Mouse (Mus musculus): ENCODE measurements around the gene Mto1.

Gene Mto1

DNA sequence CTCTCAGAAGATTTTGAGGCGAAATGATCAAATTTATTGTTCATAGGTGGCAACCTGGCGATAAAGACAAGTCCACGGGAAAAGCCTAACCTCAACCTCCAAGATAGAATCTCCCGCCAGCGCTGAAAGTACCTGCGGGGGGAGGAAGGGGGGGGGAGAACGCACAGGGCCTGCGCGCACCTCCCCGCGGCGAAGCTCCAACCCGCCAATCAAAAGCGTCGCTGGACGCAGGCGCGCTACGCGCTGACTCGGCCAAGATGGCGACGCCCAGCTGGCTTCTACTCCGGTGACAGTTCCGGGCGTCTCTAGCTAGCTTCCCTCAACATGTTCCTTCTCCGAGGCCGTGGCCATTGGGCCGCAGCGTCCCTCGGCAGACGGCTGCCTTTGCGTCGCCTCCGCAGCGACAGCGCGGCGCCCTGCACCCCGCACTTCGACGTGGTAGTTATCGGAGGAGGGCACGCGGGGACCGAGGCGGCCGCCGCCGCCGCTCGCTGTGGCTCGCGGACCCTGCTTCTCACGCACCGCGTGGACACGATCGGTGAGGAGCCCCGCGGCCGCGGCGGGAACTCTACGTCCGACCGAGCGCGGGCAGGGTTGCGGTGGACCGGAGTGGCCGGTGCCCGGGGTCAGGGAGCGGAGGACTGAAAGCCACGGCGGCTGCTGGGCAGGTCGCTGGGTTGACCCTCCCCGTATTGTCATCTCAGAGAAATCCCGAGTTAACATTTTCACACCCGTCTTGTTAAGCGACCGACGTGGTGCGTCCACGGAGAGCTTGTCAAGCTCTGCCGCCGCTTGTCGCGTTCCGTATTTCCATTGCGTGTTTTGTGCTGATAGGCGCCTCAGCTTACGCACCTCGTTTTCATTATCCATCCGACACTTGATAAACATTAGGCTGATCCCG, at the start of gene Mto1, which contains the start of gene Gm17324:
Gene Mto1 (plus strand): TSS at position 236 of the 901 bp plus-strand sequence.
Gene Gm17324 (minus strand): TSS at position 814 of the 901 bp plus-strand sequence.
- DNase-seq (ENCODE audit: low read depth): peak; percentile 98

- DNase-seq (ENCODE audit: low read depth): no peak
Observed at GRCm38 (mm10) chr9:78400570-78400969, 47.4 kb upstream of the Mto1 start.

DNA sequence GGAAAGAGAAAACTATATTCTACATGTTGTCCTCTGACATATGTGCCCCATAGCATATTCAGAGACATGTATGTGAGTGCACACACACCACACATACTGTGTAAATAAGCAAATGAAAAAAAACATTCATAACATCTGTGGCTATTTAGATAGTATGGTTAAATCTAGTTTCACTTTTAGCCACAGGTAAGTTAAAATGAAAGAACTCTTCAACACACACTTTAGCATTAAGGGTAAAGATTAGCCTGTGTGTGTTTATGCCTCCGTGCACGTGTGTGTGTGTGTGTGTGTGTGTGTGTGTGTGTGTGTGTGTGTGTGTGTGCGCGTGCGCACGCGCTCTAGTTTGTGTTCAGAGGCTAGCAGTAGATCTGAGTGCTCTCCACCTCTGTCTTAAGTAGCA, 46.4 kb upstream of the Mto1 start:
- DNase-seq (ENCODE audit: low read depth): no peak

DNA sequence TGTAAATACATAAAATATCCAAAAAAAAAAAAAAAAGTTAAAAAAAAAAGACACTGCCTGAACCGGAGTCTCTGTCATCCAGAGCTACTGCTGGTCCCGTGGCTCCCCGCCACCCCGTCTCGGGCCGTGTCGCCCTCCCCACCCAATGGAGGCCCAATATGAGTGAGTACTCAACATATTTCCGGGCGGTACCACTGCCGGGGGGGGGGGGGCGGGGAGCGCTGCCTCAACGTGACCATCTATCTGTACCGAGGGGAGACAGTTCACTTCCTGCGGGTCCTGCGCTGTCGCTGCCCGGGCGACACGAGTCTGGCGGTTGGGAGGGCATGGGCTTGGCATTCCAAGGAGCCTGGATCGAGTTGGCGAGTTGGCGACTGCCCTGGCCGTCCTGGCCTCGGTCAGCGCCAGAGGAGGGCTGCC, 20.6 kb upstream of the Mto1 start:
- DNase-seq (ENCODE audit: low read depth): peak; percentile 75

- peak; percentile 36 for DNase-seq (ENCODE audit: low read depth)
Observed at GRCm38 (mm10) chr9:78428185-78428584, 19.8 kb upstream of the Mto1 start.

- DNase-seq (ENCODE audit: low read depth): peak; percentile 23
Observed at GRCm38 (mm10) chr9:78428870-78429432, 19.1 kb upstream of the Mto1 start.

GRCm38 (mm10) chr9:78429551-78429950, 18.5 kb upstream of the Mto1 start:
- no peak for DNase-seq (ENCODE audit: low read depth)

- DNase-seq (ENCODE audit: low read depth): no peak
Observed at GRCm38 (mm10) chr9:78430486-78430885, 17.5 kb upstream of the Mto1 start.

- no peak for DNase-seq (ENCODE audit: low read depth)
Observed at GRCm38 (mm10) chr9:78432471-78432870, 15.5 kb upstream of the Mto1 start.

DNA sequence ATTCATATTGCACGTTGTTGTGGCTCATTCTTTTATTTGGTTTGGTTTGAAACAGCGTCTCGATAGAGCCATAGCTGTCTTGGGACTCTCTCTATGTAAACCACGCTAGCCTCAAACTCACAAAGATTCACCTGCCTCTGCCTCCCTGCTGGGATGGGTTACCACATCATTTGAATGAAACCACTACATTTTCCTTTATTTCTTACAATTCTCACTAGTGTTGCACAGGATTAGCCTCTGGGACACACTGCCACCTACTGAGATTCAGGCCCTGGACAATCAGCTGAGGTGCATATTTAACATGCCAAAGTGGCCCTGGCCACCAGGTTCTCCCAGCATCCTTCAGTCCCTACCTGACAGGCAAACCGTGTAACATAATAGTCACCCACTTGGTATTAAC, 8.6 kb upstream of the Mto1 start:
- no peak for DNase-seq (ENCODE audit: low read depth)

GRCm38 (mm10) chr9:78442237-78442578, 5.8 kb upstream of the Mto1 start:
- DNase-seq (ENCODE audit: low read depth): no peak

GRCm38 (mm10) chr9:78442579-78443392, 5.2 kb upstream of the Mto1 start, which contains the start of gene Cgas:
TSS of gene Cgas (minus strand) at chr9:78443237.
- DNase-seq (ENCODE audit: low read depth): peak; percentile 71

GRCm38 (mm10) chr9:78447606-78447972, 419 bp upstream of the Mto1 start:
- no peak for DNase-seq (ENCODE audit: low read depth)

- DNase-seq (ENCODE audit: low read depth): no peak
Observed at GRCm38 (mm10) chr9:78450404-78450803, 2.4 kb downstream of the Mto1 start.

DNA sequence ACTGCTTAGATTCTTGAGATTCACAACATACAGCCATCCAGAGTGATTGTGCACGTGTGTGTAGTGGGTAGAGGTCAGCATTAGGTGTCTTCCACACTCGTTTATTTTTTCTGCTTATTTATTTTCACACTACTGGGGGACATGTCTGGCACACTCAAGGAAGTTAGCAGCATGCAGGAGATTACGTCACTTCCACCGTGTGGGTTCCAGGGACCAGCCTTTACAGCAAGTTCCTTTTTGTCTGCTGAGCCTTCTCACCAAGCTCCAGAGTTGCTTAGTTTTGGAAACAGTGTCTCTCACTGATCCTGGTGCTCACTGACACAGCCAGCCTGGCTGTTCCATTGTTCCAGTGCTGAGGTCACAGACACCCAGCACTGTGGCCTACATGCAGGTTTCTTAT, 3.4 kb downstream of the Mto1 start:
- no peak for DNase-seq (ENCODE audit: low read depth)

GRCm38 (mm10) chr9:78457026-78457425, 9.0 kb downstream of the Mto1 start:
- no peak for DNase-seq (ENCODE audit: low read depth)

DNA sequence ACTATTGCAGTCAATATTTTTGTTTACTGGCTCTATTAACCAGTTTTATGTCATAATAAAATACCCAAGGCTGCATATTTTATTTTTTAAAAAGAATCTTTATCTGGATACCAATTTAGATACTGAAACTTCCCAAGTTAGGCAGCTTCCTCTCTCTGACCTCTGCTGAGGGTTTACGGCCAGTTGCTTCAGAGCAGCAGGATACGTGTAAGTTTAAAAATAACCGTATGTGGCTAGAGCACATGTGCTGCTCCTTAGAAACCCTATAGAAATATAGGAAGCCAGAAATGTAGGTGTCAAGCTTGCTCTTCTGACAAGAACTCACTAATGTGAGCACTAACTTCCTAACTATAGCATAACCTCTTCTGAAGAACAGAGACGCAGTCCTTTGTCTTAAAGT, 15.3 kb downstream of the Mto1 start:
- DNase-seq (ENCODE audit: low read depth): no peak

GRCm38 (mm10) chr9:78465725-78466124, 17.7 kb downstream of the Mto1 start:
- DNase-seq (ENCODE audit: low read depth): no peak

DNA sequence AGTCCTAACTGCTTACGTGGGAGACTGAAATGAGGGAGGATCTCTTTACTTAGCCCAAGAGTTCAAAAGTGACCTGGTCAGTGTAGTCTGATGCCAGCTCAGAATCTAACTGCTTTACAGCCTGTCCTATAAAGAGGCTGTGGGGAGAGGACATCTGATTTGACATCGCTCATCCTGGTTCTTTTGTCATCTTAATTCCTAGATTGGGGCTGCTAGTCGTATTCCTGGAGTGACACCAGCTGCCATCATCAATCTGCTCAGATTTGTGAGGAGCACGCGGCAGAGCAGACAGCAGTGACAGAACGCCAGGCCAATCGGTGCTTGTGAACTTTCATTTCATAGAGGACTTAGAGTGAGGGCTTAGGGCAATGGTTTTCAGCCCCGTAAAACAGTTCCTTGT, 25.6 kb downstream of the Mto1 start:
- no peak for DNase-seq (ENCODE audit: low read depth)

DNA sequence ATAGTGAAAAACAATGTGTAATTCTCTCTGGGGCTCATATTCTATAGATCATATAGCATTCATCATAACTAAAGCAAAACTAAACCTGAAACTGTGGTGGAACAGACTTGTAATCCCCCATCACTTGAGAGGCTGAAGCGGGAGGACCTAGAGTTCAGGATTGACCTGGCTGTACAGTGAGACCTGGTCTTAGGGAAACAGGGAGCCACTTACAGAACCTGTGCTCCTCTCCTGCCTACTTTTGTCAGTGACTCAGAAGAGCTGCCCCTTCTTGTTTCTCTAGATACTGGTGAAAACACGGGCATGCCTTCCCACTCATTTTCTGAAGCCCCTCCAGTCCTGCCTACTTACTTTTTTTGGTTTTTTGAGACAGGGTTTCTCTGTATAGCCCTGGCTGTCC, 26.3 kb downstream of the Mto1 start:
- DNase-seq (ENCODE audit: low read depth): peak; percentile 40

- DNase-seq (ENCODE audit: low read depth): peak; percentile 44
Observed at GRCm38 (mm10) chr9:78474771-78475382, 26.9 kb downstream of the Mto1 start.

DNA sequence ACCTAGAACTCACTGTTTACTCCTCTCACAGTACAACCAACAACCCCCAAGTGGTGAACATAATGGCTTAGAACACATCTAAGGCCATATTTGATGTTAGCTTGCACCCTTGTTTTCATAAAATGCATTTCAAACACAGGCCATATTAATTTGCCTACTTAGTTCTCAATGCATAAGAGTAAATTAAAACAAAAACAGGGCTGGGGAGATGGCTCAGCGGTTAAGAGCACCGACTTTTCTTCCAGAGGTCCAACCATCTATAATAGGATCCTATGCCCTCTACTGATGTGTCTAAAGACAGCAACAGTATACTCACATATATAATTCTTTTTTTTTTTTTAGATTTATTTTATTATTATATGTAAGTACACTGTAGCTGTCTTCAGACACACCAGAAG, 27.4 kb downstream of the Mto1 start:
- DNase-seq (ENCODE audit: low read depth): no peak

Measured in naive thymus-derived CD4-positive, alpha-beta T cell, adult 2 months (primary cell).